Mouse (Mus musculus) cerebellum, postnatal 4 days (tissue): ENCODE measurements around the gene Plekhh2.

Experiments
- DNase-seq, 2 experiments: peaks; one replicate each; pipeline ENCODE4 v3.0.0; 2022; ENCODE audit warnings: low spot score in 2 of 2, mixed read lengths in 1 of 2

The Plekhh2 gene

GRCm38 (mm10) chr17:84642324-84642723 lies 130.6 kb downstream of the Plekhh2 start:
- DNase-seq, result no peak

DNA sequence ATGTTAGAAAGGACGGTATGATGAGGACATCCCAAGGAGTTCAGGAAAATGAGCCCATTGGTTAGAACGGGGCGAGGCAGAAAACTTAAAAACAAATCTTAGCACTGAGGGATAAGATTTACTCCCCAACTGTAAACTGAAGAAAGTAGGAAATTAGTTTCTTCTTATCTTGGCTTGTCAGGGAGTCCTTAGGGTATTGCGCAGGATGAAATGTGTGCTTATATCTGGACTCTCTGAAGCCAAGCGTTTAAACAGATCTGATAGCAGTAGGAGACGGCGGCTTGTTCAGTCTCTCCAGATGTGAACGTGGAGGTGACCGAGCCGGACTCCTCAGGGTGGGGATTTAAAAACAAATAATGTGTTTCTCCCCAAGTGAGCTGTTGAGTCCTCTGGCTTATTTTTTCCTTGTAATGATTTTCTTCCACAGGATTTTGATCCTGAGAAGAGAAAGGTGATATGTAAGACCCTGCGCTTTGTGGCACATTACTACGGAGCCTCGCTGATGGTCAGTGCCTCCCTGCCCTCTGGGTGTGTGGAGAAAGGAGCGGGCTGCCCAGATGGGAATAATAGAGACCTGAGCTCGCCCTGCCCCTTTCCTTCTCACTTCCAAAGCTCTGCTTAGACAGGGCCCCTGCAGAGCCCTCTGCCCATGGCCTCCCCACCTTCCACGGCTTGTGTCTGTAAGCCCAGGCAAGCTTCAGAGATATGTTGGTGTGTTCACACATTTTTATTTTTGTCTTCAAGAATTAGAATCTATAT lies 132.8 kb downstream of the Plekhh2 start:
- no peak for DNase-seq

GRCm38 (mm10) chr17:84645119-84645518 lies 133.4 kb downstream of the Plekhh2 start:
- no peak for DNase-seq

- DNase-seq, result no peak
These were observed 134.2 kb downstream of the Plekhh2 start for GRCm38 (mm10) chr17:84645894-84646293.

GRCm38 (mm10) chr17:84646477-84646876 lies 134.8 kb downstream of the Plekhh2 start:
- DNase-seq, result no peak

GRCm38 (mm10) chr17:84647630-84648029 lies 135.9 kb downstream of the Plekhh2 start:
- DNase-seq, result no peak

- no peak for DNase-seq
These were observed 138.8 kb downstream of the Plekhh2 start for GRCm38 (mm10) chr17:84650302-84651017.

GRCm38 (mm10) chr17:84653544-84653943 lies 141.8 kb downstream of the Plekhh2 start:
- no peak for DNase-seq

GRCm38 (mm10) chr17:84656205-84656604 lies 144.5 kb downstream of the Plekhh2 start:
- no peak for DNase-seq

- no peak for DNase-seq
These were observed 145.1 kb downstream of the Plekhh2 start for GRCm38 (mm10) chr17:84656653-84657421.

DNA sequence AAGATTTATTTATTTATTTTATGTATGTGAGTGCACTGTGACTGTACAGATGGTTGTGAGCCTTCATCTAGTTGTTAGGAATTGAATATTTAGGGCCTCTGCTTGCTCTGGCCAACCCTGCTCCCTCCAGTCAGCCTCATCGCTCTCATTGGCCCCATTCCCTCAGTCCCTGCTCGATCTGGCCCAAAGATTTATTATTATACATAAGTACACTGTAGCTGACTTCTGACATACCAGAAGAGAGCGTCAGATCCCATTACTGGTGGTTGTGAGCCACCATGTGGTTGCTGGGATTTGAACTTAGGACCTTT lies 145.7 kb downstream of the Plekhh2 start:
- DNase-seq, result no peak

- DNase-seq, result no peak
These were observed 146.1 kb downstream of the Plekhh2 start for GRCm38 (mm10) chr17:84657782-84658181.

DNA sequence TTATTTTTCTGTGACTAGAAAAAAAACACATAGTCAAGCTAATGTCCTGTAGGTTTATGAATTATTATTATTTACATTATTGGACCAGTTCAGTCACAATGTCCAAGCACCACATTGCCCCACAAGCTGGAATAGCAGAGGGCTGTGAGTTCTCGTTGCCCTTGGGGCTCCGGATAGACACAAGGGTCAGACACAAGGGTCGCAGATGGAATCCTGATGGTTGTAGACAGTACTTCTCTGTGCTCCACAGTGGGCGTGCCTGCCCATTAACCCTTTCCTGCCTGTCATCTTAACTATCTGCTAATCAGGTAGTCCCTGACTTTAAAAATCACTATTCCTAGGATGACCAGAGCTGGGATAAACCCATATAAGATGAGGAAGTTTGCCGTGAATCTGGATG lies 146.5 kb downstream of the Plekhh2 start:
- no peak for DNase-seq

GRCm38 (mm10) chr17:84658951-84659350 lies 147.3 kb downstream of the Plekhh2 start:
- no peak for DNase-seq

GRCm38 (mm10) chr17:84665053-84665452 lies 153.4 kb downstream of the Plekhh2 start:
- DNase-seq, result no peak

GRCm38 (mm10) chr17:84665691-84666090 lies 154.0 kb downstream of the Plekhh2 start:
- DNase-seq, result no peak

GRCm38 (mm10) chr17:84667848-84668247 lies 156.2 kb downstream of the Plekhh2 start:
- no peak for DNase-seq
